Mouse (Mus musculus) midbrain, embryonic 15.5 days (tissue): ENCODE data around the gene Has3. TPM values are rescaled to one million over a fixed set of nuclear protein-coding genes. Genes with fewer than 3 reads are reported as not detected.
A peak's percentile ranks its signal among the peaks of the same experiment; 100 is the strongest.
"Not testable (repeated sequence)": the region's sequence is repeated elsewhere in the genome, so short reads cannot be mapped to it uniquely, and the experiment has no call there.

ENCODE experiments used
- ATAC-seq: fragments of 200-750 bp; cut with Nextera tagmentation; replicated peaks from 2 replicates; pipeline ENCODE4 v1.8.0; 2017; ENCODE audit warnings: moderate TSS enrichment
- H3K27ac ChIP-seq: fragments of 300-500 bp; sonication (generic); 2 replicates; pipeline ENCODE4 v1.5.1; 2015; ENCODE audit warnings: mild to moderate bottlenecking, inconsistent platforms
- H3K27me3 ChIP-seq: fragments of 300-500 bp; sonication (generic); replicated peaks from 2 replicates; pipeline ENCODE4 v1.6.1; 2015; ENCODE audit warnings: inconsistent platforms
- H3K36me3 ChIP-seq: fragments of 300-500 bp; sonication (generic); replicated peaks from 2 replicates; pipeline ENCODE4 v1.6.1; 2015; ENCODE audit warnings: inconsistent platforms
- H3K4me1 ChIP-seq: fragments of 300-500 bp; sonication (generic); 2 replicates; pipeline ENCODE4 v1.6.1; 2015; ENCODE audit warnings: inconsistent platforms
- H3K4me2 ChIP-seq: fragments of 300-500 bp; sonication (generic); 2 replicates; pipeline ENCODE4 v1.6.1; 2015; ENCODE audit warnings: inconsistent platforms, mild to moderate bottlenecking, moderate library complexity
- H3K4me3 ChIP-seq: fragments of 300-500 bp; sonication (generic); 2 replicates; pipeline ENCODE4 v1.5.1; 2015; ENCODE audit warnings: mild to moderate bottlenecking, inconsistent platforms
- H3K9ac ChIP-seq: fragments of 300-500 bp; sonication (generic); 2 replicates; pipeline ENCODE4 v1.6.1; 2015; ENCODE audit warnings: mild to moderate bottlenecking, inconsistent platforms
- H3K9me3 ChIP-seq: fragments of 300-500 bp; sonication (generic); 2 replicates; pipeline ENCODE4 v1.6.1; 2016; ENCODE audit warnings: inconsistent platforms
- WGBS: fragments of 180-500 bp; shearing (Covaris S2); methylation state at CpG from one replicate; pipeline ENCODE4 v1.1.7; 2015; ENCODE audit warnings: mixed read lengths; 5-methylcytosine and 5-hydroxymethylcytosine counted together
- polyA plus RNA-seq: library from polyadenylated mRNA; unstranded; fragments of >200 nt; fragmentation: Nextera tagmentation; extraction: Ambion mirVana; gene quantifications from 2 replicates; pipeline ENCODE4 v1.2.1, GENCODE M21; 2015

Gene Has3
- polyA plus RNA-seq, 1 experiment from 2014 or later: 1.4 TPM

DNA sequence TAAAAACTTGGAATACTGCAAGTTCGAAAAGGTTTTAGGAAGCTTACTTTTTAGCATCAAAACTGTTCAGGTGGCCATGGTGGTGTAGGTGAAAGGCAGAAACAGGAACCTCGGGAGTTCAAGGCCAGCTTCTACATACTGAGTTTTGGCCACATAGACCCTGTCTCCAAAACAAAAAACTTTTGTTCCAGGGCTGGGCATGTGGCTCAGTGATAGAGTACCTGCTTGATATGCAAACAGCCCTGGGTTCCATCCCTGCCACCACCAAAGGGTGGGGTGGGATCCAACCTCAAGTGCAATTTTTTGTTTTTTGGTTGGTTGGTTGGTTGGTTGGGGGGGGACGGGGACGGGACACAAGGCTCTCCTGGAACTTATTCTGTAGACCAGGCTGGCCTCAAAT is 55.4 kb downstream of the Has3 start:
- ATAC-seq: no peak
- no peak overlapping the region for H3K4me3 ChIP-seq
- H3K27ac ChIP-seq: no peak overlapping the region
- no peaks in the 10 kb centered on the region for H3K9me3 ChIP-seq
- H3K4me2 ChIP-seq: no peak overlapping the region
- WGBS: 92% methylated on average over 4 of the region's 4 CpGs
- 0 out of 2 replicates have a peak, but pooled peaks cover 6% of the 10 kb centered on the region for H3K36me3 ChIP-seq
- H3K9ac ChIP-seq: no peak overlapping the region
- H3K4me1 ChIP-seq: no peaks in the 10 kb centered on the region
- H3K27me3 ChIP-seq: no peaks in the 10 kb centered on the region

GRCm38 (mm10) chr8:106927247-106927646 is 57.2 kb downstream of the Has3 start:
- Histone ChIP-seq H3K9me3 (no peaks in the 10 kb centered on the region), H3K4me2 (no peak overlapping the region), H3K4me1 (peaks cover 1% of the 10 kb centered on the region), H3K27ac (no peak overlapping the region), H3K36me3 (0 out of 2 replicates have a peak, but pooled peaks cover 3% of the 10 kb centered on the region), H3K4me3 (no peak overlapping the region), H3K9ac (no peak overlapping the region), H3K27me3 (peaks cover 7% of the 10 kb centered on the region; the same call in 1 of the 2 replicates)
- ATAC-seq: no peak
- 58% methylated on average over 4 of the region's 4 CpGs for WGBS

GRCm38 (mm10) chr8:106928182-106928581 is 58.1 kb downstream of the Has3 start:
- ATAC-seq, H3K27me3 ChIP-seq, H3K36me3 ChIP-seq, H3K9ac ChIP-seq, H3K9me3 ChIP-seq, H3K27ac ChIP-seq, H3K4me1 ChIP-seq, H3K4me2 ChIP-seq, H3K4me3 ChIP-seq: not testable (repeated sequence)
- whole genome bisulfite sequencing: 89% methylated on average over 11 of the region's 11 CpGs

- H3K9ac ChIP-seq: no peak overlapping the region
- no peak overlapping the region for H3K4me2 ChIP-seq
- H3K27me3 ChIP-seq: peaks cover 11% of the 10 kb centered on the region; the same call in 1 of the 2 replicates
- no peak overlapping the region for H3K4me3 ChIP-seq
- ATAC-seq: no peak
- WGBS: 71% methylated on average over 6 of the region's 6 CpGs
- no peaks in the 10 kb centered on the region for H3K36me3 ChIP-seq
- H3K27ac ChIP-seq: no peak overlapping the region
- H3K9me3 ChIP-seq: no peaks in the 10 kb centered on the region
- H3K4me1 ChIP-seq: peaks cover 8% of the 10 kb centered on the region
Observed at GRCm38 (mm10) chr8:106929155-106929913, 59.3 kb downstream of the Has3 start.

- no peak overlapping the region for H3K27ac ChIP-seq
- H3K4me3 ChIP-seq: no peak overlapping the region
- ATAC-seq: no peak
- H3K36me3 ChIP-seq: no peaks in the 10 kb centered on the region
- H3K9ac ChIP-seq: no peak overlapping the region
- H3K27me3 ChIP-seq: peaks cover 11% of the 10 kb centered on the region; the same call in 1 of the 2 replicates
- no peak overlapping the region for H3K4me2 ChIP-seq
- H3K9me3 ChIP-seq: no peaks in the 10 kb centered on the region
- H3K4me1 ChIP-seq: peaks cover 9% of the 10 kb centered on the region
- 80% methylated on average over 5 of the region's 5 CpGs for WGBS
Observed at GRCm38 (mm10) chr8:106929921-106930320, 59.9 kb downstream of the Has3 start.

GRCm38 (mm10) chr8:106932376-106933065 is 62.5 kb downstream of the Has3 start:
- Histone ChIP-seq H3K9ac (peak overlapping the region; percentile 0; the same call in 1 of the 2 replicates), H3K4me2 (peak overlapping the region; percentile 45), H3K4me1 (peaks cover 22% of the 10 kb centered on the region), H3K9me3 (no peaks in the 10 kb centered on the region), H3K4me3 (peak overlapping the region; percentile 4; the same call in 1 of the 2 replicates), H3K36me3 (no peaks in the 10 kb centered on the region), H3K27me3 (peaks cover 11% of the 10 kb centered on the region; the same call in 1 of the 2 replicates), H3K27ac (no peak overlapping the region)
- ATAC-seq: no peak
- WGBS: 10% methylated on average over 22 of the region's 22 CpGs

GRCm38 (mm10) chr8:106933506-106934143 is 63.6 kb downstream of the Has3 start:
- Histone ChIP-seq H3K36me3 (no peaks in the 10 kb centered on the region), H3K27ac (no peak overlapping the region), H3K9me3 (no peaks in the 10 kb centered on the region), H3K9ac (no peak overlapping the region), H3K27me3 (peaks cover 11% of the 10 kb centered on the region; the same call in 1 of the 2 replicates), H3K4me1 (peaks cover 28% of the 10 kb centered on the region), H3K4me2 (no peak overlapping the region), H3K4me3 (no peak overlapping the region)
- WGBS: 89% methylated on average over 4 of the region's 4 CpGs
- no peak for ATAC-seq

Other genes starting within 250 kb of the Has3 start
- gene Tango6, start 187.2 kb upstream of the Has3 start, polyA plus RNA-seq: 6.4 and 6.8 TPM in 2 replicates
- gene Utp4, start 23.4 kb downstream of the Has3 start, polyA plus RNA-seq: 42.6 and 44.6 TPM in 2 replicates
- gene Sntb2, start 65.5 kb downstream of the Has3 start, polyA plus RNA-seq: 5.2 and 5.8 TPM in 2 replicates
- gene Vps4a, start 161.0 kb downstream of the Has3 start, polyA plus RNA-seq: 147 and 151 TPM in 2 replicates
- gene Pdf, start 178.4 kb downstream of the Has3 start, polyA plus RNA-seq: 35.8 and 40.4 TPM in 2 replicates
- 42.0 and 44.8 TPM in 2 replicates for gene Cog8, start 186.4 kb downstream of the Has3 start, polyA plus RNA-seq
- 70.2 and 71.1 TPM in 2 replicates for gene Nip7, start 186.6 kb downstream of the Has3 start, polyA plus RNA-seq
- gene Tmed6, start 195.4 kb downstream of the Has3 start, polyA plus RNA-seq: not detected in 2 replicates
- gene Terf2, start 226.3 kb downstream of the Has3 start, polyA plus RNA-seq: 27.3 and 29.7 TPM in 2 replicates